ENCODE assay signal across 23 mouse cellular contexts in the genomic region with DNA sequence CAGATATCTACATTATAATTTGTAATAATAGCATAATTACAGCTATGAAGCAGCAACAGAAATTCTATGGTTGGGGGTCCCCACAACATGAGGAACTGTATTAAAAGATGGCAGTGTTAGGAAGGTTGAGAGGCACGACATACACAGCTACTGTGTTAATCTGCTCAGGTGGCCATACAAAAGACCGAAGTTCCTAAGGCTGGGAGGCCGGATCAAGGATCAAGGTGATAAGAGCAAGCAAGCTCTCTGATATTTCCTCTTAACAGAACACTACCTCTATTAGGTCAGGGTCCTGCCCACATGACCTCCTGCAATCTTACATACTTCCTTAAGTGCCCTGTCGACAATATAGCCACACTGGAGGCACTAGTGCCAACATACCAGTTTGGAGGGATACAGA.
DNase-seq lines count a peak whose midpoint lies in the region; ATAC-seq and TF ChIP-seq lines count a peak whose summit lies in the region.
"Had no signal": no experiment of that assay in that cellular context is flagged by ENCODE, and none has a peak within 500 bp of the region (broad histone marks: within the 10 kb centered on the region; RNA-seq: fewer than 3 reads in every experiment).

No protein-coding gene starts in this region.

- 66% methylated on average over 4 of the region's 4 CpGs for WGBS in intestine, embryonic 15.5 days
- WGBS in intestine, embryonic 16.5 days: 60% methylated on average over 4 of the region's 4 CpGs
- WGBS in intestine, postnatal 0 days: 37% methylated on average over 4 of the region's 4 CpGs
- 92% methylated on average over 4 of the region's 4 CpGs for WGBS in hindbrain, postnatal 0 days

- no peaks in the 10 kb centered on the region for H3K4me1 ChIP-seq in MEL (ENCODE audit: control insufficient read depth in 1 of 2, insufficient read depth in 2 of 2, low read length in 2 of 2)
- no peaks in the 10 kb centered on the region for H3K4me1 ChIP-seq in intestine, embryonic 15.5 days (replicated peaks)
- no peaks in the 10 kb centered on the region for H3K4me1 ChIP-seq in intestine, embryonic 16.5 days (ENCODE audit: control insufficient read depth, insufficient read depth, low read length)
- H3K4me1 ChIP-seq in intestine, postnatal 0 days (replicated peaks; ENCODE audit: control insufficient read depth, insufficient read depth, low read length): no peaks in the 10 kb centered on the region
- no peaks in the 10 kb centered on the region for H3K4me1 ChIP-seq in hindbrain, postnatal 0 days (ENCODE audit: insufficient read depth, low read length)

- no peak overlapping the region for H3K27ac ChIP-seq in MEL (ENCODE audit: control insufficient read depth, low read depth, low read length)
- no peak overlapping the region for H3K27ac ChIP-seq in intestine, embryonic 15.5 days
- H3K27ac ChIP-seq in intestine, embryonic 16.5 days (ENCODE audit: low read length): no peak overlapping the region
- H3K27ac ChIP-seq in intestine, postnatal 0 days (ENCODE audit: low read depth, low read length): peak overlapping the region; percentile 15; the same call in 1 of the 2 replicates
- H3K27ac ChIP-seq in hindbrain, postnatal 0 days: no peak overlapping the region

- H3K4me2 ChIP-seq in intestine, embryonic 15.5 days (replicated peaks): no peak overlapping the region
- H3K4me2 ChIP-seq in intestine, embryonic 16.5 days (ENCODE audit: low read depth, low read length): no peak overlapping the region
- no peak overlapping the region for H3K4me2 ChIP-seq in intestine, postnatal 0 days (replicated peaks; ENCODE audit: low read depth)
- no peak overlapping the region for H3K4me2 ChIP-seq in hindbrain, postnatal 0 days (ENCODE audit: low read depth, low read length)

- no peaks in the 10 kb centered on the region for H3K79me2 ChIP-seq in MEL (ENCODE audit: control insufficient read depth, insufficient read depth, low read length, poor library complexity)

- no peak for TF ChIP-seq RAD21 in MEL (IDR thresholded peaks at IDR 0.05; ENCODE audit: low read depth, low read length)

- intact Hi-C loops in left cerebral cortex, postnatal 4 days (cut with DNase I): no loop called here

- no peak for TF ChIP-seq CTCF in MEL (IDR thresholded peaks at IDR 0.05 in 2 of 3, conservative IDR thresholded peaks at IDR 0.05 in 1 of 3; ENCODE audit: control insufficient read depth in 1 of 3, insufficient read depth in 1 of 3, low read depth in 2 of 3, low read length in 3 of 3, poor library complexity in 1 of 3, severe bottlenecking in 1 of 3)
- TF ChIP-seq CTCF in intestine, postnatal 0 days (IDR thresholded peaks at IDR 0.05; ENCODE audit: low read depth): no peak
- TF ChIP-seq CTCF in hindbrain, postnatal 0 days (IDR thresholded peaks at IDR 0.05; ENCODE audit: low read depth): no peak

- H3K36me3 ChIP-seq in MEL (ENCODE audit: control insufficient read depth in 1 of 2, insufficient read depth in 2 of 2, low read length in 2 of 2): 0 out of 4 replicates have a peak, but pooled peaks cover 0 to 2% of the 10 kb centered on the region in 2 experiments
- no peaks in the 10 kb centered on the region for H3K36me3 ChIP-seq in intestine, embryonic 15.5 days
- H3K36me3 ChIP-seq in intestine, embryonic 16.5 days (ENCODE audit: control insufficient read depth, insufficient read depth, low read length): no peaks in the 10 kb centered on the region
- no peaks in the 10 kb centered on the region for H3K36me3 ChIP-seq in intestine, postnatal 0 days (ENCODE audit: control insufficient read depth, insufficient read depth)
- H3K36me3 ChIP-seq in hindbrain, postnatal 0 days (ENCODE audit: insufficient read depth, low read length): no peaks in the 10 kb centered on the region
- H3K36me3 ChIP-seq: G1E had no signal

- H3K4me3 ChIP-seq in MEL (ENCODE audit: control insufficient read depth in 1 of 2, insufficient read depth in 1 of 2, low read depth in 2 of 2, low read length in 2 of 2): no peak overlapping the region
- H3K4me3 ChIP-seq in intestine, embryonic 15.5 days (replicated peaks): no peak overlapping the region
- H3K4me3 ChIP-seq in intestine, embryonic 16.5 days (ENCODE audit: low read length): no peak overlapping the region
- H3K4me3 ChIP-seq in intestine, postnatal 0 days (ENCODE audit: low read depth, low read length): no peak overlapping the region
- no peak overlapping the region for H3K4me3 ChIP-seq in hindbrain, postnatal 0 days (ENCODE audit: low read length)

- ATAC-seq in intestine, embryonic 15.5 days: peak; percentile 81
- peak; percentile 92 for ATAC-seq in intestine, embryonic 16.5 days
- ATAC-seq in intestine, postnatal 0 days: peak; percentile 75
- ATAC-seq in megakaryocyte-erythroid progenitor cell, adult 5-6 weeks (replicated peaks; ENCODE audit: low FRiP score, low TSS enrichment, poor library complexity, severe bottlenecking): no peak
- no peak for ATAC-seq in hindbrain, postnatal 0 days
- ATAC-seq: activated CD4-positive, CD25-positive, alpha-beta regulatory T cell, adult 4 months; CD4-positive, CD25-positive, alpha-beta regulatory T cell, adult 4 months; Patski had no signal

- DNase-seq in MEL (ENCODE audit: low read depth, low spot score): peak; percentile 22
- DNase-seq in left cerebral cortex, postnatal 4 days: no peak
- DNase-seq in hindbrain, postnatal 0 days (ENCODE audit: low spot score): no peak
- no peak for DNase-seq in MN1 (ENCODE audit: low spot score)
- DNase-seq: adrenal gland, adult 2 months; adrenal gland, adult 8-10 months; adrenal gland, postnatal 10 days; adrenal gland, postnatal 14 days; adrenal gland, postnatal 25 days; adrenal gland, postnatal 36 days; B cell, adult 2 months; cerebellum, adult 11 months; cerebellum, adult 11-12 months; cerebellum, adult 18-20 months; cerebellum, adult 2 months had no signal

- no peak for TF ChIP-seq POLR2A in MEL (IDR thresholded peaks at IDR 0.05; ENCODE audit: control insufficient read depth in 1 of 2, insufficient read depth in 1 of 2, low read depth in 1 of 2, low read length in 2 of 2, poor library complexity in 1 of 2)

- TF ChIP-seq EP300 in MEL (IDR thresholded peaks at IDR 0.05; ENCODE audit: low read depth in 1 of 2, low read length in 2 of 2): no peak

- H3K9me3 ChIP-seq in MEL (replicated peaks; ENCODE audit: insufficient read depth, low read length): no peaks in the 10 kb centered on the region
- no peaks in the 10 kb centered on the region for H3K9me3 ChIP-seq in intestine, embryonic 15.5 days
- no peaks in the 10 kb centered on the region for H3K9me3 ChIP-seq in intestine, embryonic 16.5 days (ENCODE audit: control insufficient read depth, low read length)
- no peaks in the 10 kb centered on the region for H3K9me3 ChIP-seq in intestine, postnatal 0 days (ENCODE audit: control insufficient read depth)
- no peaks in the 10 kb centered on the region for H3K9me3 ChIP-seq in hindbrain, postnatal 0 days (ENCODE audit: low read length)
- H3K9me3 ChIP-seq: G1E had no signal

- H3K27me3 ChIP-seq in MEL (ENCODE audit: control insufficient read depth in 1 of 2, insufficient read depth in 2 of 2, low read length in 2 of 2): peaks cover 11 to 13% of the 10 kb centered on the region in 2 experiments
- no peaks in the 10 kb centered on the region for H3K27me3 ChIP-seq in intestine, embryonic 15.5 days (replicated peaks)
- no peaks in the 10 kb centered on the region for H3K27me3 ChIP-seq in intestine, embryonic 16.5 days (replicated peaks; ENCODE audit: control insufficient read depth, insufficient read depth, low read length)
- no peaks in the 10 kb centered on the region for H3K27me3 ChIP-seq in intestine, postnatal 0 days (replicated peaks; ENCODE audit: control insufficient read depth, insufficient read depth, low read length)
- no peaks in the 10 kb centered on the region for H3K27me3 ChIP-seq in hindbrain, postnatal 0 days (ENCODE audit: insufficient read depth, low read length)
- H3K27me3 ChIP-seq: Patski had no signal

- H3K9ac ChIP-seq in MEL (ENCODE audit: control insufficient read depth, low read depth, low read length, poor library complexity, severe bottlenecking): no peak overlapping the region
- no peak overlapping the region for H3K9ac ChIP-seq in intestine, embryonic 15.5 days
- no peak overlapping the region for H3K9ac ChIP-seq in intestine, embryonic 16.5 days (ENCODE audit: low read depth, low read length)
- no peak overlapping the region for H3K9ac ChIP-seq in intestine, postnatal 0 days (ENCODE audit: low read depth, low read length)
- no peak overlapping the region for H3K9ac ChIP-seq in hindbrain, postnatal 0 days (replicated peaks; ENCODE audit: low read length)

TF ChIP-seq in MEL, 35 proteins besides CTCF, POLR2A, EP300 and RAD21:
- TF ChIP-seq E2F4 (IDR thresholded peaks at IDR 0.05; ENCODE audit: borderline replicate concordance, low read depth, low read length) (no peak), MAZ (IDR thresholded peaks at IDR 0.05; ENCODE audit: low read depth, low read length) (no peak), KAT2A (conservative IDR thresholded peaks at IDR 0.05; ENCODE audit: low read depth, low read length) (no peak), BHLHE40 (IDR thresholded peaks at IDR 0.05; ENCODE audit: borderline replicate concordance, low read depth, low read length) (no peak), MYC (IDR thresholded peaks at IDR 0.05; ENCODE audit: low read depth, low read length) (no peak)

Comparison
In these comparisons a context has a peak if more than half of its experiments do, and no peak if none do; other contexts are left out.
1. ATAC-seq: peak in intestine, embryonic 15.5 days (single experiment), intestine, embryonic 16.5 days (single experiment) and intestine, postnatal 0 days (single experiment); none in megakaryocyte-erythroid progenitor cell, adult 5-6 weeks (single experiment) and hindbrain, postnatal 0 days (single experiment).